Mouse (Mus musculus) heart, adult 2 months (tissue): Measurements from ENCODE around the gene Klhl9. TPM values are rescaled to one million over a fixed set of nuclear protein-coding genes. Genes with fewer than 3 reads are reported as not detected.
"Not testable (repeated sequence)": the region's sequence is repeated elsewhere in the genome, so short reads cannot be mapped to it uniquely, and the experiment has no call there.

Experiments used
- DNase-seq, 2 experiments: peaks; one replicate each; pipeline ENCODE4 v3.0.0; 2021
- H3K27ac ChIP-seq: fragments of 200-600 bp; 2 replicates; pipeline ENCODE4 v1.8.1; 2022
- H3K27me3 ChIP-seq: fragments of 200-500 bp; 2 replicates; pipeline ENCODE4 v1.6.1; 2012; ENCODE audit warnings: mild to moderate bottlenecking, low read length, inconsistent platforms, mixed read lengths; ENCODE audit not compliant: control insufficient read depth, insufficient read depth
- H3K36me3 ChIP-seq: fragments of 200-500 bp; 2 replicates; pipeline ENCODE4 v1.6.1; 2012; ENCODE audit warnings: low read length, inconsistent platforms; ENCODE audit not compliant: control insufficient read depth, insufficient read depth
- H3K4me1 ChIP-seq: fragments of 200-500 bp; 2 replicates; pipeline ENCODE4 v1.6.1; 2011; ENCODE audit warnings: low read length; ENCODE audit not compliant: control insufficient read depth, insufficient read depth
- H3K4me3 ChIP-seq: fragments of 200-600 bp; 2 replicates; pipeline ENCODE4 v1.8.1; 2022
- H3K79me2 ChIP-seq: fragments of 200-500 bp; replicated peaks from 2 replicates; pipeline ENCODE4 v1.6.1; 2012; ENCODE audit warnings: mild to moderate bottlenecking, inconsistent platforms, low read length, moderate library complexity, mixed read lengths; ENCODE audit not compliant: control insufficient read depth, insufficient read depth
- H3K9ac ChIP-seq: fragments of 200-500 bp; 2 replicates; pipeline ENCODE4 v1.6.1; 2012; ENCODE audit warnings: low read depth, mild to moderate bottlenecking, control low read depth, inconsistent platforms, low read length, mixed read lengths
- CTCF ChIP-seq: fragments of 200-600 bp; IDR thresholded peaks from 2 replicates; pipeline ENCODE4 v1.8.1; 2022; ENCODE audit warnings: antibody characterized with exemption, mild to moderate bottlenecking, moderate library complexity
- EP300 ChIP-seq: fragments of 200-500 bp; IDR thresholded peaks from 2 replicates; pipeline ENCODE4 v1.6.1; 2011; ENCODE audit warnings: low read depth, low read length, control low read depth; ENCODE audit not compliant: insufficient read depth
- POLR2A ChIP-seq: fragments of 200-500 bp; IDR thresholded peaks from 2 replicates; pipeline ENCODE4 v1.6.1; 2011; ENCODE audit warnings: mild to moderate bottlenecking, low read depth, low read length, control low read depth; ENCODE audit not compliant: insufficient read depth
- WGBS: fragments of 180-500 bp; shearing (Covaris S2); methylation state at CpG from one replicate; pipeline ENCODE4 v1.1.7; 2018; 5-methylcytosine and 5-hydroxymethylcytosine counted together
- intact Hi-C: fragments of 180-260 bp; cut with DNase I; formaldehyde crosslinking; loops from one replicate; pipeline ENCODE4 v1.15.1; 2025
- long read RNA-seq: library from polyadenylated mRNA; stranded (forward); transcript quantifications from one replicate; pipeline ENCODE4 v2.0.0, GENCODE M21; 2021
- polyA plus RNA-seq: library from polyadenylated mRNA; depleted of rRNA; stranded (reverse); fragments of >200 nt; gene quantifications from 2 replicates; pipeline ENCODE4 v1.2.3, GENCODE M21; 2012; rRNA removed
- total RNA-seq, 2 experiments: library from RNA; stranded (reverse); gene quantifications; 2 replicates each; pipeline ENCODE4 v1.2.3; 2021

Gene Klhl9
- 10 to 100 TPM; 71.0 to 71.1 TPM for total RNA-seq
- polyA plus RNA-seq = 11.8 and 26.1 TPM in 2 replicates
- long read RNA-seq, full-length matches to known transcripts = 39 of 39 reads
- long read RNA-seq, partial matches to known transcripts = 0 of 39 reads
- long read RNA-seq, other reads (novel, unspliced or antisense) = 0 of 39 reads

DNA sequence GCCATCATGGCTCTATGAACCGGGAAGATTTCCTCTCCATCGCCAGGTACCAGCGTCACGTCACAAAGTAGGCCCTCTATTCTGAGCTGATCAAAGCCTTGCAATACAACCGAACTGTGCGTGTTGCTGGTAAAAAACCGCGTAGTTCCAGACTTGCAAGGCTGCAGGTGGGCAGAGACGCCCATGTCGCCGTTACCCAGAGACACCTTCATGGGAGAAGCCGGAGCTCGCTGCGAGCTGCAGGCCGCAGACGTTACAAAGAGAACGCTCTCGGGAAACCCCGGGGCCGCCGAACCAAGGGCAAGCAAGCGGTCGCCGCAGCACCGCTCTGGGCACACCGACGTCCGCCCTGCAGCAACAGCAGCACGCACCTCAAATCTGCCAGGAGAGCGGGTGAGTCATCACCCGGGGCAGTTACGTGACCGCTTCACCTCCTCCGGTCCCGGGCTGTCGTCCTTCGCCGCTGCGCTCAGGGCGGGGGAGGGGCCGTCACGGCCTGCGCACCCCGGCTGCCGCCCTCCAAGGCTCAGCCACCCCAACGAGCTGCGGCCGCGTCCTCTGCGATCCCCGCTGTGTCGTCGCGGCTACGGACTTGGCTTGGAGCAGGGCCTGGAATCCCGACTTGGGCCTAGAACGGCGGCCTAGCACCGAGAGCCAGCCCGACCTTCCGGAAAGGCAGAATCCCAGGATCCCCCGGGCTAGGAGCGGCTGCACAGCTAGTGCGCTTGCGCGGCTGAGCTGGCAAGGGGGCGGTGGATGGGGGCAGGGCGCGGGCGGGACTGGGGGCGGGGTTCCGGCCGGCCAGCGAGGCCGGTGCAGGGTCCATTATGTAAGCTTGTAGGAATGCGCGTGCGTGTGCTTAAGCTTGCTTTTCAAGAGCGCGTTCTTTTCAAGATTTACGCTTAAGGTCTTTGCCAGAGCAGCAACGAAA, at the start of gene Klhl9, which contains the start of gene Gm26566:
Klhl9 (minus strand) TSS at position 675 of the 931 bp plus-strand sequence.
Gm26566 (plus strand) TSS at position 15 of the 931 bp plus-strand sequence.
- H3K4me3 ChIP-seq = peak within 1 kb of the TSS; percentile 67
- DNase-seq = peak; percentile 93 to 95
- peak within 1 kb of the TSS; percentile 98 for H3K9ac ChIP-seq
- peak within 1 kb of the TSS; percentile 99 for H3K27ac ChIP-seq
- peak; percentile 94 for TF ChIP-seq POLR2A
- TF ChIP-seq EP300 = peak; percentile 60; the same call in 1 of the 2 replicates
- no peak for TF ChIP-seq CTCF
- H3K36me3 ChIP-seq = peaks cover 26% of the 10 kb centered on the region
- intact Hi-C loops = no loop called here
- no peaks in the 10 kb centered on the region for H3K27me3 ChIP-seq
- H3K4me1 ChIP-seq = peaks cover 12% of the 10 kb centered on the region
- peaks cover 3% of the 10 kb centered on the region for H3K79me2 ChIP-seq
- 1% methylated on average over 82 of the region's 82 CpGs for WGBS

DNA sequence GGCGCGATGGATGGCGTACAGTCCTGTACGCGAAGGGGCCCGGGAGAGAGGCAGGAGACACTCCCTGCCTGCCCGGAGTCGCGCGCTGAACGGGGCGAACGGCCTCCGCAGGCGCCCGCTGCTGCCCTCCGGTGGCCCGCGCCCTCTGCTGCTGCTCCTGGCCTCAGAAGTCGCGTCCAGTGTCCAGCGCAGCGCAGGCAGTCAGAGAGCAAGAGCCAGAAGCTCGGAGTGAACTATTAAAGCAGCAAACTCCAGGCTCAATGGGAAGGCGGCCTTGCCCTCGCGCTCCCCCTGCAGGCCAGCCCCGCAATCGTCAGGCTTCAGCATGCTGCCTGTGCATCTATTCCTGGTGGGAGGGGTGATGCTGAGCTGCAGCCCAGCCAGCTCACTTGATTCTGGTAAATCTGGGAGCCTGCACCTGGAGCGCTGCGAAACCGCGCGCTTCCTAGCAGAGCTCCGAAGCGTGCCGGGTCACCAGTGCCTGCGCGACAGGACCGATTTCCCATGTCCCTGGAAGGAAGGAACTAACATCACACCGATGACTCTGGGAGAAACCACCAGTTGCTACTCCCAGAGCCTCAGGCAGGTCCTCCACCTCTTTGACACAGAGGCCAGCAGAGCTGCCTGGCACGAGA, 41.2 kb upstream of the Klhl9 start:
- H3K9ac ChIP-seq, H3K27ac ChIP-seq, H3K27me3 ChIP-seq, H3K4me1 ChIP-seq, intact Hi-C loops, H3K4me3 ChIP-seq, H3K36me3 ChIP-seq, H3K79me2 ChIP-seq: not testable (repeated sequence)
- TF ChIP-seq POLR2A (peak; percentile 71; the same call in 1 of the 2 replicates), CTCF (peak; percentile 71), EP300 (0 out of 2 replicates have a peak, but pooled peaks have one; percentile 30)
- DNase-seq = peak; percentile 72 to 81
- 4% methylated on average over 40 of the region's 42 CpGs for WGBS

DNA sequence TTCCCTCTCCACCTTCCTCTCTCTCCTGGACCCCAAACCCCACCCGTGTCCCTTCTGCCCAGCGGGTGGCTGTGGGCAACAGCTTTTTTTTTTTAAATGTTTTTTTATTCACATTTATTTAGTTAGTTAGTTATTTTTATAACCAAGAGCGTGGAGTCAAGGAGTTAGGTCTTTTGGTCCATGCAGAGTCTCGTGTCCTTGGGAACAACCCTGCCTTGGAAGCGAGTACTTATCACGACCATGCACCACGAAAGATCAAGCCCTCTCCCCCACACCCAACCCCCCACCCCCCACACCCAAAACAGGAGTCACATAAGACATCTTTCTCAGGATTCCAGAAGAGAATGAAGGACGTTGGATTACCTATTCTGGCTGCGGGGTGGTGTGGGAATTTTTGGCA, 40.1 kb upstream of the Klhl9 start:
- 41% methylated on average over 9 of the region's 9 CpGs for WGBS
- H3K9ac ChIP-seq, H3K36me3 ChIP-seq, H3K4me1 ChIP-seq, H3K27me3 ChIP-seq, intact Hi-C loops, H3K79me2 ChIP-seq, H3K27ac ChIP-seq, H3K4me3 ChIP-seq: not testable (repeated sequence)
- DNase-seq = peak in 1 of 2 experiments; percentile 43

DNA sequence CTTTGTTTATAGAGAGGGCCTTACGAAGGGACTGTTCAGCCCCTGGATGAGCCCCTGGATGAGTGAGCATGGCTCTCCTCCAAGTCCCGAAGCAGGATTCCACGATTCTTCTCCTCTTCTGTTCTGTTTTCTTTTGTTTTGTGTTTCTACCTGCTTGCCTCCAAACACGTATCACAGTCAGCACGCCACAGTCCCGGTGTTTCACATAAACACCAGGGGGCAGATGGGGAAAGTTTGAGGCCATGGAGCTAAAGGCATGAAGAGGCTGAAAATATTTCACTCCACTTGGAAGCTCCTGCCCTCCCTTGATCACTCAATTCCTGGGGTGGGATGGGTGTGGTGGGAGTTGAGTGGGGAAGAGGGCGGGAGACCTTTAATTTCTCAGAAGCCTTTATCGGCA, 39.5 kb upstream of the Klhl9 start:
- H3K36me3 ChIP-seq, H3K27ac ChIP-seq, H3K4me1 ChIP-seq, intact Hi-C loops, H3K9ac ChIP-seq, H3K79me2 ChIP-seq, H3K27me3 ChIP-seq, H3K4me3 ChIP-seq: not testable (repeated sequence)
- peak; percentile 60 to 72 for DNase-seq
- TF ChIP-seq CTCF = peak; percentile 31; the same call in 1 of the 2 replicates
- WGBS = 67% methylated on average over 6 of the region's 8 CpGs

DNA sequence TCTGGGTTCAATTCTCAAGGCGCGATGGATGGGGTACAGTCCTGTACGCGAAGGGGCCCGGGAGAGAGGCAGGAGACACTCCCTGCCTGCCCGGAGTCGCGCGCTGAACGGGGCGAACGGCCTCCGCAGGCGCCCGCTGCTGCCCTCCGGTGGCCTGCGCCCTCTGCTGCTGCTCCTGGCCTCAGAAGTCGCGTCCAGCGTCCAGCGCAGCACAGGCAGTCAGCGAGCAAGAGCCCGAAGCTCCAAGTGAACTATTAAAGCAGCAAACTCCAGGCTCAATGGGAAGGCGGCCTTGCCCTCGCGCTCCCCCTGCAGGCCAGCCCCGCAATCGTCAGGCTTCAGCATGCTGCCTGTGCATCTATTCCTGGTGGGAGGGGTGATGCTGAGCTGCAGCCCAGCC, 38.2 kb upstream of the Klhl9 start:
- H3K27ac ChIP-seq = peak overlapping the region; percentile 40; the same call in 1 of the 2 replicates
- peak overlapping the region; percentile 43; the same call in 1 of the 2 replicates for H3K9ac ChIP-seq
- H3K4me3 ChIP-seq, H3K27me3 ChIP-seq, H3K36me3 ChIP-seq, H3K4me1 ChIP-seq, H3K79me2 ChIP-seq, intact Hi-C loops: not testable (repeated sequence)
- 1% methylated on average over 23 of the region's 28 CpGs for WGBS
- peak; percentile 69 for TF ChIP-seq CTCF
- TF ChIP-seq POLR2A = peak; percentile 80
- peak; percentile 84 to 89 for DNase-seq

DNA sequence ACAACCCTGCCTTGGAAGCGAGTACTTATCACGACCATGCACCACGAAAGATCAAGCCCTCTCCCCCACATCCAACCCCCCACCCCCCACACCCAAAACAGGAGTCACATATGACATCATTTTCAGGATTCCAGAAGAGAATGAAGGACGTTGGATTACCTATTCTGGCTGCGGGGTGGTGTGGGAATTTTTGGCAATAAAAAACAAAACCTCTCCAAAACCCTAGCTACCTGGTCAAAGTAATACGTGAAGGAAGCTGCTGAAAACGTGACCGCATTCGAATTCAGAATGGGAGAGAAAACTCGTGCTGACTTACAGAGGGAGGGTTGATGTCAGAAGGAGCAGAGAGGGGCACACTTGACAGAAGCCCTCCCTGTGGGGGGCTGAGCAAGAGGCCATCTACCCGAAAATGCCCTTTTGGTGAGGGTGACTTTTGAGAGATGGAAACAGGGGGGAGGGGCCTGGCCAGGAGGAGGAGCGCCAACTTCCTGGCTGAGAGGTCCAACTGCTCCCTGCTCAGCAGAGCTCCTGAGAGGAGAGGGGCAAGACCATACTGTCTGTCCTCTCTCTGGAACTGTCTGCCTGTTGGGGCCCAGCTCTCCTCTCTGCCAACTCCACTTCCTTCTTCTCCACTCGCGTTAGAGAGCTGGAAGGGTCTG, 37.5 kb upstream of the Klhl9 start, which contains the start of gene Gm13283:
Gm13283 (plus strand) TSS at position 510 of the 659 bp plus-strand sequence.
- Histone ChIP-seq H3K9ac (peak within 1 kb of the TSS; percentile 43; the same call in 1 of the 2 replicates), H3K27ac (peak within 1 kb of the TSS; percentile 40; the same call in 1 of the 2 replicates)
- H3K79me2 ChIP-seq, intact Hi-C loops, H3K27me3 ChIP-seq, H3K4me3 ChIP-seq, H3K4me1 ChIP-seq, H3K36me3 ChIP-seq: not testable (repeated sequence)
- WGBS = 13% methylated on average over 11 of the region's 14 CpGs
- DNase-seq = peak in 1 of 2 experiments; percentile 44

DNA sequence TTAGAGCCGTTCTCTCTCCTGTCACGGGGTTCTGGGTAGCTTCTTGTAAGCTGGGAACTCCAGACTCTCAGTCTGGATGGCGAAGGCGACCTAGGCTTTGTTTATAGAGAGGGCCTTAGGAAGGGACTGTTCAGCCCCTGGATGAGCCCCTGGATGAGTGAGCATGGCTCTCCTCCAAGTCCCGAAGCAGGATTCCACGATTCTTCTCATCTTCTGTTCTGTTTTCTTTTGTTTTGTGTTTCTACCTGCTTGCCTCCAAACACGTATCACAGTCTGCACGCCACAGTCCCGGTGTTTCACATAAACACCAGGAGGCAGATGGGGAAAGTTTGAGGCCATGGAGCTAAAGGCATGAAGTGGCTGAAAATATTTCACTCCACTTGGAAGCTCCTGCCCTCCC, 36.5 kb upstream of the Klhl9 start:
- H3K4me1 ChIP-seq, H3K27ac ChIP-seq, DNase-seq, H3K27me3 ChIP-seq, H3K9ac ChIP-seq, H3K4me3 ChIP-seq, intact Hi-C loops, H3K79me2 ChIP-seq, H3K36me3 ChIP-seq: not testable (repeated sequence)
- 88% methylated on average over 9 of the region's 9 CpGs for WGBS
